Mouse (Mus musculus) natural killer cell, adult 2 months (primary cell): ENCODE measurements around the gene Magea6.
"Not testable (repeated sequence)": the region's sequence is repeated elsewhere in the genome, so short reads cannot be mapped to it uniquely, and the experiment has no call there.

Experiments used
- DNase-seq, 2 experiments: peaks; one replicate each; pipeline ENCODE4 v3.0.0; 2022; ENCODE audit warnings: low spot score in 2 of 2

Gene Magea6

GRCm38 (mm10) chrX:154935887-154936286 lies at the start of gene Magea6:
TSS of gene Magea6 (minus strand) at chrX:154935987.
- not testable (repeated sequence) for DNase-seq

DNA sequence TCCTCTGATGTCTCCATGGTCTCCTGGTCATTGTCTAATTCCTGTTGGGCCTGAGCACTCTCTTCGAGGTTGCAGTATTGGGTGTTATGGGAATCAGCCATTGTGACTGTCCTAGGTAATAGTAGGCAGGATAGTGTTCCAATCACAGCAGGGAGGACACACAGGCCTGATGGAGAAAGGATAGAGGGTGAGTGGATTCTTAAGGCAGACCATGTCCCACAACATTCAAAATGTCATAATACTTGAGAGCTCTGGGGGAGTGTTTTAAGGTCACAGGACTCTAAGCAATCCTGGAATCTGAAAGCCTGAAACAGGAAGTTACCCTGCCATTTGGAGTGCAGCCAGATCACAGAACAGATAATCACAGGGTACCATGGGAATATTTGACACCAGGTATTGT lies 13.6 kb upstream of the Magea6 start, which contains the start of gene Magea3:
Gene Magea3 (minus strand): TSS at position 101 of the 400 bp plus-strand sequence.
- DNase-seq: not testable (repeated sequence)

GRCm38 (mm10) chrX:154890167-154890566 lies 45.6 kb downstream of the Magea6 start, which contains the start of gene Cldn34b1:
TSS of gene Cldn34b1 (minus strand) at chrX:154890267.
- DNase-seq: not testable (repeated sequence)
